Mouse (Mus musculus) bone marrow, adult 2 months (tissue): ENCODE data around the gene Ifitm10.

Source experiments
- CTCF ChIP-seq: fragments of 200-500 bp; IDR thresholded peaks from 2 replicates; pipeline ENCODE4 v1.5.1; 2011; ENCODE audit warnings: low read length, control low read depth; ENCODE audit not compliant: control insufficient read depth, insufficient read depth
- POLR2A ChIP-seq: fragments of 200-500 bp; IDR thresholded peaks from 2 replicates; pipeline ENCODE4 v1.6.1; 2011; ENCODE audit warnings: low read depth, mild to moderate bottlenecking, control low read depth, low read length, borderline replicate concordance; ENCODE audit not compliant: control insufficient read depth

DNA sequence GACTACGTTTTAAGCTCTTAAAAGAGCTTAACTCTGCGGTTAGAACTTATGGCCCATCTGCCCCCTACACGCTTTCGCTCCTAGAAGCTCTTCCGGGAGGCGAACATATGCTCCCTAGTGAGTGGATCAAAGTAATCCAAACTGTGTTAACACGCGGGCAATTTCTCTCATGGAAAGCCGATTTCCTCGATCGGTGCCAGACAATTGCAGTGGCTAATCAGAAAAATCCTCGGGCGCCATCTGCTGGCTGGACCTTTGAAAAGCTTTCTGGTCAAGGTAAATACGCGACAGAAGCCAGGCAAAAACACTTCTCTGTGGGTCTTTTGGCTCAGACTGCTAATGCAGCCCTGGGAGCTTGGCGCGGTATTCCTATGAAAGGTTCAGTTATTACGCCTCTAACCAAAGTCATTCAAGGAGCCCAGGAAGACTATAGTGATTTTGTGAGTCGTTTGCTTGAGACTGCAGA lies 88.9 kb downstream of the Ifitm10 start:
- peak; percentile 54 for TF ChIP-seq CTCF
- no peak for TF ChIP-seq POLR2A
